Mouse (Mus musculus) c-Kit-positive CD71-positive TER-119-negative erythroid progenitor cells, embryonic 14.5 days (primary cell): Measurements from ENCODE around the gene Fastkd2.

Experiments used
- DNase-seq: peaks from one replicate; pipeline ENCODE4 v3.0.0-alpha.2; 2013; ENCODE audit warnings: low read depth

Fastkd2 gene

DNA sequence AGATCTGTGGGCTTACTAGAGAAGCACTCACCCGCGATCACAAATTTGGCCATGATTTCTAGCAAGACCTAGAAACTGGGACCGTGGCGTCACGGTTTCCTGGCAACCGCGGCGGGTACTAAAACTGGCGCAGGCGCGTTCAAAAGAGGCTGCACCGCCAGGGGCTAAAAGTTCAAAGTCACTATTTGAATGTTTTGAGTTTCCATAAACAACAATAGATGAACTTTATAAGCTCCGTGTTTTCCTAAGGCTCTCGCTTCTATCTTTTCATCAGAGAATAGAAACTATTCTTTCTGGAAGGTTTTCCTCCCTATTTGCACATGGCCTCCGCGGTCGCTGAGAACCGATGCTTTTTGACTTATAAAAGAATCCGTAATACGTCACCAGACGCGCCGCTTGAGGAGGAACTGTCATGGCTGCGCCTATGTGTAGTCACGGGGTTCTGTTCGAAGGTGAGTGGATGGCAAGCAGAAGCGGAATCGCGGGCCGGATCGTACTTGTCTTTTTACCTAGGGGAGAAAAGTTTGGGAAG, at the start of gene Fastkd2, which contains the start of gene Mdh1b:
TSS of gene Fastkd2 (plus strand) at position 375 of the 532 bp plus-strand sequence.
TSS of gene Mdh1b (minus strand) at position 79 of the 532 bp plus-strand sequence.
- DNase-seq = peak; percentile 87

DNA sequence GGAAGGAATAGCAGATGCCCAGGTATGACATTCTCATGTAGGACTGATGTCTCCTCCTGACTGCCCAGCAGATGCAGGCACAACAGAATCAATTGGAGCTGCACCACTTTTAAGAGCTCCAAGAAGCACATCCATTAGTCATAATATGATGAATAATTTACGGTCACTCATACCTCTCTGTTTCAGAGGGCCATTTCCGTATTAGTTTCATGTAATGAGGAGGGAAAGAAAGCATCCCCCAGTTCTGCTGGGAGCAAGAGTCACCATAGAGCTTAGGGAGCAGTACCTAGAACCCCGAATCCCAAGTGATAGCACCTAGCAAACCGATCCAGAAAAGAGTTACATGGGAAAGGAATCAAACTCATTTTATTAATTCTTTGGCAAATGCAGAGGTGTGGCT, 43.6 kb upstream of the Fastkd2 start, which contains the start of gene Dytn:
TSS of gene Dytn (minus strand) at position 101 of the 400 bp plus-strand sequence.
- DNase-seq = no peak

DNA sequence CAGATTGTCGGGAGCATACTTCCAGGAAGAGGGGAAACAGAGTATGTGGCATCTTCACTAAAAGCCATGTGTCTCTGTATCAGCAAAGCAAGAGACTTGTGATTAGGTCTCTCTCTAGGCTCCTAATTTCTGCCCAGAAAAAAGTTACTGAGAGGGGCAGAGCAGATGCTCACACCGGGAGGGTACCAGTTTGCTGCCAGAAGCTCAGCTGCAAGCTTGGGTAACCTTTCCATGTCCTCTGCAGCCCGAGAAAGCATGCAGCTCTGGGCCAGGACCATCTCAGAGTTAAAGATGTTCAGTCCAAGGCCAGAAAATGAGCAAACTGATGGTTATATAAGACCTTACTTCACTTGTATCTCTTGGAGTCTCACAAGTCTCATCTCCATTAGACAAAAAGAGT, 33.6 kb upstream of the Fastkd2 start:
- DNase-seq = no peak

DNA sequence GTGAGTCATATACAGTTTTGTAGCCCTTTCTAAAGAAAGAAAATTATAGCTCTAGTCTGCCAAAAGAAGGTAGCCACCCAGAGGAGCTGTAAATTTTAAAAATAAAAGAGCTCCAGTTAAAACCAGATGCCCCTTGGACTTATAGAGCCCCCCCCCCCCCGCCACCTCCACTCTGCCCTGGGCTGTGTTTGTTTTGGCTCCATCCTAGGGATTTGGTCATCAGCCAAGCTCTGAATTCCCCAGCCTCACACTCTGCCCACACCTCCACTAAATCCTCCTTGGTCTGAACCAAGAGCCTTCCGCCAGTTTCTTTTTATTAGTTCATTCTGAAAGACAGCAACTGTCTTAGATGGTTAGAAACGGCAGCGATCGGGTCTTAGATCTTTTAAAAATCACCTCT, 24.7 kb upstream of the Fastkd2 start:
- no peak for DNase-seq

DNA sequence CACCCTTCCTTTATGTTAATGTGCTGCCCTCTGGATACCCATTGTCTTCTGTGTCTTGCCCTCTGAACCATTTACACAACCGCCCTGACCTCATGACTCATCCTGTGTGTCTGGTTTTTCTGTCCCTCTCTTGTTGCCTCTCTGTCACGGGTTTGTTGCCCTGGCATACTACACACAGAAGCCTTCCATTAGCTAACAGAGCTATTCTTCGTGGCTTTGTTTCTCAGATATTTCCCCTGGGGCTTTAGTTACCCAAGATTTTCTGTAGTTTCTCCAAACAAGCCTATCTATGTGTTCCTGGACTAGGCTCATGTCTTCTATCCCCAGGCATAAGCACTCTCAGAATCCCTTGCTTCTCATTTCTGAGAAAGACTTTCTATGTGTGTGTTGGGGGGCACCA, 21.5 kb upstream of the Fastkd2 start:
- no peak for DNase-seq

DNA sequence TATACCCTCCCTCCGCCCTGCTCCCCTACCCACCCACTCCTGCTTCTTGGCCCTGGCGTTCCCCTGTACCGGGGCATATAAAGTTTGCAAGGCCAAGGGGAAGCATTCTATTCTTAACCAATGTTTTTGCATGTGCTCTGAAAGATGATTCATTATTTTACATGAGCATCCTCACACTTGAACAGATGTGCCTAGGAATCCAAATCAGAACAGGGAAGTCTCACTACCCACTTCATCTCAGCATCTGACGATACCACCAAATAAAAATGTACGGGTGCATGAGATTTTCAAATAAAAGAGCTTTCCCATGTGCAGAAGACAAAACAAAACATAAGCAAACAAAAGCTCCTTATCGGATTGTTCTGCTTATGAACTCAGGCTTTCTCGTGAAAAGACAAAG, 10.3 kb upstream of the Fastkd2 start:
- no peak for DNase-seq

DNA sequence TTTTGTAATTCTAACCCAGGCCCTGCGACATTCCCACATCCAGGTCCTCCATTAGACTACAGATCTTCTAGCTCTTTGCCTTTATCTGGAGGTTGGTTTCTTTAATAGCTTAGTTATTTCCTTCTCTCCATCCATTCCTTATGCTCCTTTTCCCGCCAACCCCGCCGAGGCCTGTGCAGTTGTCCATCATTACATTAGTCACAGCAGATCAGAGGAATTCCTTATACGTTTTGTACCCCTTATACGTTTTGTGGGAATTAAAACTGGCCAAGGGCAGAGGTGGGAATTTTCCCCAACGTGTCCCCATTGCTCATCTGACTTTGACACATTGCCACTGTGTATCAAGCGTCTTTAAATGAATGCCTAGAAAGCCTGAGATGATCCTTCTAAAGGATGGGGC, 618 bp upstream of the Fastkd2 start:
- no peak for DNase-seq

DNA sequence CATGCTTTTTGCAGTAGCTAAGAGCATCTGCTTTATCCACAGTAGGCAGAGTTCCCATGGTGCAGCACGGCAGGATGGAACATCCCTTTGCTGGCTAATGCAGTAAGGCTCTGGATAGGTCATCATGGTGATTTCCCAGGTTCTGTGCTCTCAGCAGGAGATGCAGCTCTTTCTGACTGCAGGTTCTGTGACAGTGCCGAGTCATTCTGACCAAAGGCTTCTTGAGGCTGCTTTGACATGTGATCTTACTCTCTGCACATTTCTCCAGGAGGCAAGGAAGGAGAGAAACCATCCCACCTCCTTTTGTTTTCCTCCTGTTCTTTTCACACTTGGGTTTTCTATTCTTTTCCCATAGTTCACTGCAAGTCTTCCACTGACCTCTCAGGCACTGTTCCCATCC, 25.6 kb downstream of the Fastkd2 start:
- no peak for DNase-seq

DNA sequence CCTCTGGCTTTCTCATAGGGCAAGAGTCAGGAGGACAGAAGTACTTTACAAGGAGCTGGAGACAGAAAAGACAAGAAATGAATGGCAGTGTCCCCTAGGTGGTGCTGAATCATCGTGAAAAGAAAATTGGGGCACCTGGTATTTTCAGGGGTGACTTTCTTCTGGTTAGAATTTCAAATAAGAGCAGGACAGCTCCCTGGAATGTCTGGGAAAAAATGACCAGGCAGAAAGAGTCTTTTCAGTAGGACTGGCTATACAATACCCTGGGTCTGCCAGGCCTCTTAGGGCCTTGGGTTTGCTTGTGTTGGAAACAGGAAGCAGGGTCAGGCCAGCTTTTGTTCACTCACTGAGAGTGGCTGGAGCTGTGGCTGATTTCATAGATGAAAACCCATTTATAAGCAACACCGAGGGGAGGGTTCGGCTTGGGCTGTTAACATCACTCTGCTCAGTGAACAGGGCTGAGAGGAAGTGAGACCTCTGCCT, 32.8 kb downstream of the Fastkd2 start:
- DNase-seq = no peak

DNA sequence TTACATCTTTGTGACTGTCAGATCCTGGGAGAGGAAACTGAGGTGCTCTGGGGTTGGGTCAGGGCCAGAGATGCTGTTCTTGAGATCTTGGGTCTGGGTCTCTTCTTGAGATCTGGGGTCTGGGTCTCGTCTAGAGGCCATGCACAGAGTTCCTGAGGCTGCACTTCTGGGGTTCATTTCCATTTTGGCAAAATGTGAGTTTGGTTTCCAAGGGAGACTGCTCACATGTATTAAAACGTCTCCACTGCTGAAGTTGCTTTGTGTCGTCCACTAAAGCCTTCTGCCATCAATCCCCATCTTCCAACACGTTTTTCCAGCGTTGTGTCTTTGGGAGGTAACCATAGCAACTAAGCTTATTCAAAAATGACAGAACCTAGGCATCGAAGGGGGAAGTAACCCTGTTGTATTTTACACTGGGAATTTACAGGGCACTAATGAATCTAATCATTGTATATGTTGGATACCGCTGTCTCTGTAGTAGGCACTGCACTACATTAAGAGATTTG, 33.5 kb downstream of the Fastkd2 start:
- no peak for DNase-seq

DNA sequence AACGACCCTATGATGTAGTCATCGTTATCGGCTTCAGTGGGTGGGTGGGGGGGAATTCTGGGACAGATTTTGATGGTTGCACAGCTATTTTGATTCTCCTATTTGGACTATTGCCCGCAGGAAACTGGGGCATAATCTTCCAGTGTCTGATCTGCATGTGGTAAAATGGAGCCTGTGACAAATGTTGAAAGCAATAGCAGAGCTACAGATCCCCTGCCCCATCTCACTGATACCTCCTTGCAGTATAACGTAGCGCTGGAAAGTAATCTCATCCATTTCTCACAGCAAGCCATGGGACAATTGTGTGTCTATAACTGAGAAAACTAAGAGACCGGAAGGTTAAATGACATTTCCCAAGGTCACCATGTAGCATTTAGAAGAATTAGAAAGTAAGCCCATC, 34.0 kb downstream of the Fastkd2 start:
- no peak for DNase-seq

DNA sequence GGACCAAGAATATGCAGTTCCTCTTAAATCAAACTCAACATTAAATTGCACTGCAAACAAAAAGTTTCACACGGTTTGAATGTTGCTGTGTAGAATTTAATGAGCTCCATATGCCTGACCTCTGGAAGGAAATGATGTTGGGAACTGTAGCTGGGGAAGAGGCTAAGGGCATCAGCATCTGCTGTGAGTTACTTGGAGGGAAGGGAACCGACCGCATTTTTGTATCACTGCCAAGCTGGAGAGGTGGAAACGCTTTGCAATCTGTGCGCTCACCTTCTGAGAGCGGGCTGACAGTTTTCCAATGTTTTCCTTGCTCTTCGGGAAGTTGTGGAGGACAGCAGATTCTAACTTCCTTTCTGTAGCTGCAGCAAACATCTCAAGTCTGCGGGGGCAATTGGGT, 37.7 kb downstream of the Fastkd2 start:
- no peak for DNase-seq

DNA sequence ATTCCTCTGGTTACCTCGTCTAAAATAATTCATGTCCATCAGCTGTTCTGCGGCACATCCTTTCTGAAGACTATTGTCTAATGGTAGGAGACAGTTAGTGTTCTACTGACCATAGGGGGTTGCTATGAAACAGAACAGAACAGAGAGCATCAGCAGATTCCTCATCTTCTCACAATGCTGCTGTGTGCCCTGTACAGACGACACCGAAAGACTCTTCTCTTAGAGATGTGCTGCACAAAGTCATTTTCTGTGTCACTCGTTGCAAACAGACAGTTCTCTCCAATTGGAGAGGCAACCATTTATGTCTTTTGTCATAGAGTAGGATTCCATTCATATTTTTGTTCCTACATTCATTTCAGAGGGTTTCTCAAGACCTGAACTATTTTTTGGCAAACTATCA, 38.8 kb downstream of the Fastkd2 start, which contains the start of gene 4933402D24Rik:
TSS of gene 4933402D24Rik (minus strand) at position 101 of the 400 bp plus-strand sequence.
- DNase-seq = no peak

DNA sequence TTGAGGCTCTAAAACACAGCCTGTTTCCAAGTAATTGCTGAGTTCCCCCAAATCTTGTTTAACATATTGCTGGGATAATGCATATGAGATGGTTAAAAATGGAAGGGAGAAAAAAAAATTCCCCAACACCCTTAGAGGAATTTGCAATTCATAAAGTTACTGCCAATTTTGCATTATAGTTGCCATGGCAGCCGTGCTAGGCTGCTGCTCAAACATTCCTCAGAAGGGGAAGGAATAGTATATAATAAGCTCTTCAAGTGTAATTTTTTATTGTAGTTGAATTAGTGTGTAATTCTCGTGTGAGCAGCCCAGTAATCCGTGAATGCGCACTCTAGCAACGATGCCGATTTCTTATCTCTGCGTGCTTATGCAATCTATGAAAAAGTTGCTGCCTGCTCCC, 39.9 kb downstream of the Fastkd2 start:
- no peak for DNase-seq

DNA sequence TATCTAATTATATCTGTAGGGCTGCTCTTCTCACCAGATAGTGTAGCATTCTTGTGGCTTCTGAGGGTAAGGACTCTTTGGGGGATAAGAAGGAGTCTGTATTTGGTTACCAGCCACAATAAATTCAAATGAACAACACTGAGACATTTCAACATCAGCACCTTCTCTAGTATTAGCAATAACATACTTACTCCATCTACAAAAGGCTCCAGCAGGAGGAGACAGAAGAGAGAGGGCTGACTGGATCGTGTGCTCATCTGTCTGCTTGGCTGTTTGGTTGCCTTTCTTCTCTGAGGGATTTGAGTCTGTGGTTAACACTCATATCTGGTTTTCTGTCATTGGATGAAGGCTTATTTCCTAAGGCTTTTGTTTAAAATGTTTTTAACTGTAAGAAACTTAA, 46.0 kb downstream of the Fastkd2 start:
- DNase-seq = no peak

DNA sequence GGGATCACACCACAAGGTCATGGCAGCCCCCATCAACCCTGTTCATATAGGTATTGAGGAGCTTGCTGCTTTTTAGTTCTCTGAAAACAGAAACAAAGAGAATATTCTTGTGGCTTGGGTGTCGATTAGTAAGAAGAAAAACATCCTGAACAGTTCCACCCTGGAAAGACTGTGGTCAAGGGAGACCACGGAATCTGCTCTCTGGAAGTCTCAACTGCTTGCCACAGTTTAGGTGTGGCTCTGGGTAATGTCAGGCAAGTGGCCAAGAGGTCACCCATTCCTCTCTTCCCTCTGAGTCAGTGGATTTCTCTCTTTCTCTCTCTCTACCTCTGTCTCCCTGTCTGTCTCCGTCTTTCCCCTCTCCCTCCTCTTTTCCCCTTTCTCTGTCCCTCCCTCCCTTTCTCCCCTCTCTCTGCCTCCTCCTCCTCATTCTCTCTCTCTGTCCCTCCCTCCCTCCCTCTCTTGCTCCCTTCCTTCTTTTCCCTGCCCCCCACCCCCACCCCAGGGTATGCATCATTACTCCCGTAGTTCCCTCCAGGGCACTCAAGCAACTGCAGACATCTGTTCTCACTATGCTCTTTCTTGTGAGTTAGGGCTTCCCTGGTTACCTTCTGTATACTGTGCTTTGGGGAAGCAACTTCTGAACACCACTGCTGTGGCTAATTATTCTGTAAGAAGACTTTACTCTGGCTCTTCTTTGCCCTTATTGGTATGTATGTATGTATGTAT, 46.7 kb downstream of the Fastkd2 start:
- no peak for DNase-seq

DNA sequence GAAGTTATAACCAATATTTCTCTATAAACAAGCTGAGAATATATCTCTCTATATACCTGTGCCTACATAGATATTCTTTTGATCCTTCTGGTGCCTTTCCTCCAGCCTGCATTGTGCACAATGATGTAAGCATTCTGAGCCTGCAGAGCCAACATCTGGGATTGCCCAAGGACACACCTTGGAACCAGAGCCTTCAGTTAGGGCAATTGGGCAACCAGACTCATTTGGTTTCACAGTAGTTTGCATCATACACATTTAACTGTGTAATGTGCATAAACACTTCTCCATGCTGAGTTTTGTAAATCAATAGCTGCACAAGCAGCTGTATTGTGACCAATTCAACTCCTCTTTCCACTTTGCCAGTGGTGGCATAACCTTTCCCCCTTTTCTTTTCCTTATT, 63.9 kb downstream of the Fastkd2 start:
- no peak for DNase-seq
